Mouse (Mus musculus) liver (tissue): ENCODE measurements at regions not wholly inside any gene's neighbourhood (a gene's known extent, or its start where the extent isn't known, plus 50 kb on each side); places are given as distances from the start of the nearest gene placed in this dataset.

Source experiments
- DNase-seq: peaks from one replicate; pipeline ENCODE4 v3.0.0-alpha.2; 2020; ENCODE audit warnings: mixed read lengths

- DNase-seq, result no peak
These were observed 456.5 kb upstream of the Plxna2 start for GRCm38 (mm10) chr1:194161469-194161868.

GRCm38 (mm10) chr1:194160761-194161461 is 457.1 kb upstream of the Plxna2 start:
- DNase-seq, result no peak

DNA sequence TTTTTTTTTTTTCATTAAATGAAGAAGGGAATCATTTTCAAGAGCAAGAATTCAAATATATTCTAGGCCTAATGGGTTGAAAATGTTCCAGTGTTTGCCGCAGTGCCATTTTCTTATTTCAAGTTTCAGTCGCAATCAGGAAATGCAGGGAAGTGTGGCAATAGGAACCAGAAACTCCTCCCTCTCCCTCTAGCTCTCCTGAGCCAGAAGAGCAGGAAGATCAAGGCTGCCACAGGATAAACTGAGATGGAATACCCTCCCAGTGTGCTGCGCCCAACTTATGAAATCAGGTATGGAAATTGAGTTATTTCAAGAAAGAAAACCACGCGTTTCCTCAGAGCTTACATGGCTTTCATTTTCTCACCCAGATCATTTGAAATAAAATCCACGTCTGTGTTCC is 460.8 kb upstream of the Plxna2 start:
- no peak for DNase-seq

- DNase-seq, result peak; percentile 5
These were observed 469.3 kb upstream of the Plxna2 start for GRCm38 (mm10) chr1:194148416-194149364.

DNA sequence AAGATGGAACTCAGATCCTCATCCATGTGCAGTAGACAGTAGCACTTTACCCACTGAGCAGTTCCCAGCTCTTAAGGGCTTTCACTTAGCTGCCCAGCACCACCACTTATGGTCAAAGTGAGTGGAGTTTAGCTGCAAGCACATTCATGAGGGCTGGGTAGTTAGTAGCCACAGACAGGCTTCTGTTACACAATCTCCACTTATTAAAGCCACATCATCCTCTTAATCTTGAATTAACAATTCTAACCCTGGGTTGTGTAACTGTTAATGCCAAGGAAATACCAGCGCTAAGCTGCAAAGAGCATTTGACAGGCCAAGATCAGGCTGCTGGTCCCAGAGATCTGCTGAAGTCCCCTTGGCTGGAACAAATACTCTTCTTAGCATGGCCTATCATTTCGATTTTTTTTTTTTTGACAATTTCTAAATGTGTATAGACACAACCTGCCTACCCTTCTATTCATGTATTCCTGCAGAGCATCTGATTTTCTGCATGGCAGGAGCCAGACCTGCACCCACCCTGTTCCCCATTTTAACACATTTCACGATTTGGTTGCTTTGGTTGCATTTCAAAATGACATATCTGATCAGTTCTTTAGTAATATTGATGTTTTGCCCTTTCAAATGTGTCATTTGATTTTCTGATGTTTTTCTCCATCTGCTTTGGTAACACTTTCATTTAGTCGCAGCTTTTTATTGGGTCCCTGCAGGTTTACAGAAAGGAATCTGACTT is 500.2 kb upstream of the Plxna2 start:
- no peak for DNase-seq

GRCm38 (mm10) chr1:194114399-194114798 is 503.6 kb upstream of the Plxna2 start:
- DNase-seq, result no peak

- no peak for DNase-seq
These were observed 506.1 kb upstream of the Plxna2 start for GRCm38 (mm10) chr1:194111931-194112330.

DNA sequence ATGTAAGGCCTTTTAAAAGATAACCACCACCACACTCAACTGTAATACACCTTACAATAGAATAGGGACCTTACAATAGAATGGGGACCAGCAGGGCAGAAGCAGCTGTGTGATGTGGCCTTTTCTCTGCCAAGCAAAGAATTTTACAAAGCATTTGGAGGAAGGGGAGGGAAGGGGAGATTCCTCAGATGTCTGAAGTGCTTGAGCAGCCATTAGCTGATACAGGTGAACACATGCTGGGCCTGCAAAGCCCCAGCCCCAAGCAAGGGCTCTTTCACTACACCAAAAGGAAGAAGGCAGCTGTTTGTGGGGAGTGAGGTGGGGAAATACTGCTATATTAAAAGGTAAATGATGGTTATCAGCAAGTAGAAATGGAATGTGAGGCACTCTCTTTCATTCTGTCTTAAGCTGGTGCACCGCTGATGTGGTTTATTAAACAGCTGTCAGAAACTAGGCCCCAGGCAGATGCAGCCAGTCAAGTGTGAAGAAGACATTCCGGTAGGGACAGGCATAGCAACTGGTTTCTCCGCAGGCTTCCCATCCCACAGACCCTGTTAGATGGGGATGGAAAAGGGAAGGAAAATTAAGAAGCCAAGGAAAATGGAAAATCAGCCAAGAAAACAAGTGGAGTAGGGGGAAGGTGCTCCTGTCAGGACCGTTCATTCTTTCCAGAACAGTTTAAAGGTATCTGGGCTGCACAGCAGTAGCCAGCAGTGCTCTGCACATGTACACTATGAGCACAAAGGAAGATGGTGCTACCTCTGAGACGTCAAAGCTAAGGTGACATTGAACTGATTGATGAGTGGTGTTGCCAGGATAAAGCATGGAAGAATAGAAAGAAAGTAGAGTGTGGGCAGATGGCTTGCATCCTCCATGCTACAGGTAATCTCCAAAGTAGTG is 508.6 kb upstream of the Plxna2 start:
- no peak for DNase-seq

GRCm38 (mm10) chr1:194108132-194108531 is 509.9 kb upstream of the Plxna2 start:
- DNase-seq, result no peak

DNA sequence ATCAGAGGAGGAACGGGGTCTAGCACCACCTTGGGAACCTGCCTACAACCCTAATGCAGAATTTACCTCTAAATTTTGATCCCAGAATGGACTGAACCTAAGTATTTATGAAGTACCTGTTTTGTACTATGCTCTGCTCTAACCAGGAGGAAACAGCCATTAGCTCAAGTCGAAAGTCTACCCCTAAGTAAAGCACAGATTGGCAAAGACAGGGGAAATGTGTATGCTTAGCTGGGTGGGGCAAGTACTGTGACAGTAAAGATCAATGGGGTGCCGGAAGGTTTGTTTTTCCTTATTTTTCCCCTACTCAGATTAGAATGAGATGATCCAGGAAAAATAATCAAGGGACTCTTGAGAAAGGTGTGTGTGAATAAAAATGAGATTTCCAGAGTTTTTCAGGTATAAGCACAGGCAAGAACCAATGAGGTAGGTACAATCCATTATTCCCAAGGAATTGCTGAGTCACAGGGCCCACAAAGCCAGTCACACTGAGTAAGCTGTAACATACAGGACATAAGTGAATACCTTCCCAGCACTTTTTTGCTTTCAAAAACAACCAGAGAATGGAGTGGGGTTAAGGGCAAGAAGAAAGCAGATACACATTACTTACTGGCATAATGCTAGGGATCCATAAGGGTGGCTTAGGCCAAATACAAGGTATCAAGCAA is 510.6 kb upstream of the Plxna2 start:
- DNase-seq, result no peak

DNA sequence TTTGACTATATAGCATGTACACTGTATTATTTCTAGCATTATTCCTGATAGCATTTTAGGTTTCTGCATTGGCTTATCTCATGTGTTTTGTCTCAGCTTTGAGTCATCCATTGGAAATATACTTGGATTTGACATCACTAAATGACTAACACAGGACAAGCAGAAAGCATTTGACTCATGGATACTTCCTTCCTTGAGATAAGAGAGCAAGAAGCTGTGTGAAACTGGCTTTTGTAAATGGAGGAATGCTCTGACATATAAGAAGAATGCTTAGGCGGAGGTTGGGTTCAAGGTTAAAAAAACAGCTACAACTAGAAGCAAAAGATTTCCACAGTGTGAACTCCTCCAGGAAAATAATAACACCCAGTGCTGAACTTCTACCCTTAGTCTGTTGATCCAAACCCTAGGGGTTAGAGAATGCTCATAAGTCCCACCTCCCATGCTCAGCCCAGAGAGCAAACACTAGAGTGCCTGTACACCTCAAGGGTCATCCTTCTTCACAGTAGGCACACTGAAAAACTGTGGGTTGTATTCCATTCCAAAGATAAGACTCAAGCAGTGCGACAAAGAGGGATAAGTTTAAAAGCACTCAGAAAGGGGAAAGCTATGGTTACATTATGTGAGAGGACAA is 528.0 kb upstream of the Plxna2 start:
- DNase-seq, result no peak

DNA sequence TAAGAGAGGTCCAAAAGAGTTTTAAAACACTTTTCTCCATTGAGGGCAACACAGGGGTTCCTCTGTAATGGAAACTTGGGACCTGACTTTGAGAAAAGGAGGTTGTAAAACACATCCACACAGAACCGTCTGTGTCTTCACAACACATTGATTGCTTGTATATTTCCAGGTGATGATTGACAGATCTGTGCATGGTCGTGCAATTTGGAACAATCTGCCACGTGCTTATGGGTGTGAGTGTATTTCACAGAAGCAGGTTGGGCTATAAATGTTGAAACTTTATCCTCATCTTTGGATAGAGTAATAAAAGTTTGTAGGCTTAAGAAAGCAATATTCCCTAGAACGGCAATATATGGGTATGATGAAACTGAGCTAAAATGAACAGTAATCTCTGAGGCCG is 559.5 kb upstream of the Plxna2 start:
- DNase-seq, result no peak

DNA sequence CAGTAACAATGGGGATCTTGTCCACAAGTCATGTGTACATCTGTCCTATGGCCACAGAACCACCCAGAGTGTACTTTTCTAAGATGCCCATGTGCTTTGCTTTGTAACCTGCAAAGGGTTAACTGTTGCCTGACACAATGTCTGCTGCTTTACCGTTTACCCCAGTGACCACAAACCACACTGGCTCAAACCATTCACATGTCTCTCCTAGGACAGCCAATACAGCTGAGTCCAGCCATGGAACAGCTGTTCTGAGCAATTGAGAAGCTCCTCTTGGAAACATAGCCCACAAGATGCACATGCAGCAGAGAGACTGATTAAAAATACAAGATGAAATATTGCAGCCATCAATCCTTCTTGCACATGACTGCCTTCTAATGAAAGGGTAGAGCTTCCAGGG is 561.5 kb upstream of the Plxna2 start:
- no peak for DNase-seq

DNA sequence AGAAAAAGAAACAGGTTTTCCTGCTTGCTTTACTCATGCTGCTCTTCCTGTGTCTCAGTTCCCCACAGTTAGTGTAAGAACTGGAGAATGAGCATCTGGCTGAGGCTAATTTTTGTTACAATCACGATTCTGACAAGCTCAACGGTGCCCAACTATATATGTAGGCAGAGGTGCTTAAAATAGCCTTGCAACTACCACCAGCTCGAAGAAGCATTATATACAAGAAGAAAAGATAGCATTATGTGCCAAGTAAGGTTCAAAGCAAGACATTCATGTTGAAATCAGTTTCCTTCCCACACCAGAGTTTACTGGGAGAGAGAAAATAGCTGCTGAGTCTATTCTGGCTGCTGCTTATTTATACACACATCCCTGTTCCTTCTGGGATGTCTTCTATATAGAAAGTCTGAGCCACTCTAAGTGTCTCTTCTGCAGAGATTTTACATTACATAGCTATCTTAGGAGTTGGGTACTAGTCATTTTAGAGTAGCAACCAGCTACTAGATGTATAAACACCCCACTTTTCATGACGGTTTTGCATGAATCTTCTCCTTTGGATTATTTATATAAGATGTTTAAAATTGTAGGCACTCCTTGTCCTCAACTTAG is 568.2 kb upstream of the Plxna2 start:
- DNase-seq, result no peak

DNA sequence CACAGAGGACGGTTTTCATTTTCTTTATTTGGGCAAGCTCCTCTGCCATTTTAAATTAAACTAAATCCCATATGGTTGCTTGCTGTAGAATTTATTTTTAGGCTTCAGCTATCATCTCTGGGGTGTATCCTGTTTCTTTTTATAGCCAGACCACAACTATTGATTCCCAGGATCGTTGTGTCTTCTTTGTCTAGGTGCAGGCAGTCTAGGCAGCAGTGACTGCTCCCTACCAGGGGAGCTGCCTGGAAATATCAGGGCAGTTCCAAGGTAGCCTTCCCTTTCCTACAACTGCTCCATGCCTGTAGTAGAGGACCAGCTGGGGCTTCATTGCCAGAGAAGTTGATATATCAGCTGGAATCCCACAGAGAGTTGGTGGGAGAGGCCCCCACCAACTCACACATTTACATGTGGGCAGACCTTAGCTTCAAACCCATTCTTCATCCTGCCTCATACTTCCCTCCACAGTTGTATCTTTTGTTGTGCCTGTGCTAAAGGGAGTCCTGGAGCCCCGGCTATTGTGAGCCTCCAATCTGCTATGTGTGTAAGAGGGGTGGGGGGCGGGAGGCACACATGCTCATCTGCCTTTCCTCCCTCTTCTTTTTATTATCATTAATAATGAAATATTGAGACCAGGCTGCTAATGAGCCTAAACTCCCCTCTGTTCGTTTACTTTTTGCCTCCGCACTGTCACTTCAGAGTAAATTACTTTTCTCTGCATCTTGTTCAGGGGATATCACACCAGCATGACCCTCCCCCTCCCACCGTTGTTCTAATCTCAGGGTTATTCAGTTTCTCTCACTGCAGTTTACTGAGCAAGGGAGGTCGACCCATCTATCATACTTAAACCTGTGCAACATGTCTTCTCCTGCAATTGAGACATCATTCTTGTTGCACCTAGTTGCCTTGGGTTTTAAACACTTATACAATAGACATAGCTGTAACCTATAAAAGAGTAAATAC is 576.3 kb upstream of the Plxna2 start:
- no peak for DNase-seq

DNA sequence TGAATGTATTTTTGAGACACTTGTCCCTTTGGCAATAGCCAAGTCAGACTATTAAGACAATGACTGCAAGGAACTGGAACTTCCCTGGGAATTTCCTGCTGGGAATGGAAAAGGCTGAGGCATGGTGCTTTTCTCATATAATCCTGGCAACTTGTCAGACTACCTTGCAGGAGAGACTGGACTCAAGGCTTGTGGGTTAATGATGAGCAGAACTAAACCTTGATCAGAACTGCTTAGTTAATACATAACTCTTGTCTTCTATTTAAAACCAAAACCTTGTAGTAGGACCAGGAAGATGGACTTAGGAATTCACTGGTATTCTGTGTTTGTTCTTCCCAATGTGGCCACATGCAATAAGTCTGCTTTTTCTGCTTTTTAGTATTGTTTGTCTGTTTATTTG is 579.3 kb upstream of the Plxna2 start:
- DNase-seq, result no peak

- DNase-seq, result no peak
These were observed 583.7 kb upstream of the Plxna2 start for GRCm38 (mm10) chr1:194034199-194034883.

GRCm38 (mm10) chr1:194032603-194033002 is 585.4 kb upstream of the Plxna2 start:
- DNase-seq, result no peak

- no peak for DNase-seq
These were observed 587.3 kb upstream of the Plxna2 start for GRCm38 (mm10) chr1:194030651-194031228.
